Mouse (Mus musculus) urinary bladder, postnatal 0 days (tissue): ENCODE data around the gene Vmn2r48. TPM values are rescaled to one million over a fixed set of nuclear protein-coding genes. Genes with fewer than 3 reads are reported as not detected.

Source experiments
- polyA plus RNA-seq: library from polyadenylated mRNA; unstranded; fragments of >200 nt; fragmentation: Nextera tagmentation; extraction: Ambion mirVana; gene quantifications from 2 replicates; pipeline ENCODE4 v1.2.1, GENCODE M21; 2015

Vmn2r48 gene
- polyA plus RNA-seq = not detected in 2 replicates

GRCm38 (mm10) chr7:9953485-9953884 is at the start of gene Vmn2r48:
Gene Vmn2r48, minus strand, starts transcription at chr7:9953585.

GRCm38 (mm10) chr7:9992157-9992556 is 38.8 kb upstream of the Vmn2r48 start, which contains the start of gene Vmn2r49:
Gene Vmn2r49, minus strand, starts transcription at chr7:9992257.

Other genes starting within 250 kb of the Vmn2r48 start
- not detected in 2 replicates for gene Vmn2r46, start 183.0 kb downstream of the Vmn2r48 start, polyA plus RNA-seq
- not detected in 2 replicates for gene Vmn2r47, start 112.3 kb downstream of the Vmn2r48 start, polyA plus RNA-seq
- not detected in 2 replicates for gene Vmn2r49, start 38.7 kb upstream of the Vmn2r48 start, polyA plus RNA-seq
- gene Vmn2r50, start 99.7 kb upstream of the Vmn2r48 start, polyA plus RNA-seq = not detected in 2 replicates
- gene Vmn2r51, start 152.2 kb upstream of the Vmn2r48 start, polyA plus RNA-seq = not detected in 2 replicates
- gene Vmn2r52, start 223.0 kb upstream of the Vmn2r48 start, polyA plus RNA-seq = not detected in 2 replicates